Mouse (Mus musculus) lung, embryonic 14.5 days (tissue): ENCODE measurements around the gene Magi1. TPM values are rescaled to one million over a fixed set of nuclear protein-coding genes. Genes with fewer than 3 reads are reported as not detected.

Experiments
- ATAC-seq: fragments of 200-750 bp; cut with Nextera tagmentation; 2 replicates; pipeline ENCODE4 v1.8.0; 2017; ENCODE audit warnings: mild to moderate bottlenecking, moderate TSS enrichment, moderate library complexity; ENCODE audit not compliant: insufficient read depth
- DNase-seq: peaks from one replicate; pipeline ENCODE4 v3.0.0-alpha.2; 2015
- H3K27ac ChIP-seq: fragments of 300-500 bp; sonication (generic); 2 replicates; pipeline ENCODE4 v1.5.1; 2014; ENCODE audit warnings: low read depth, mild to moderate bottlenecking, moderate library complexity
- H3K27me3 ChIP-seq: fragments of 300-500 bp; sonication (generic); 2 replicates; pipeline ENCODE4 v1.6.1; 2014; ENCODE audit warnings: low read length, control low read depth; ENCODE audit not compliant: insufficient read depth
- H3K36me3 ChIP-seq: fragments of 300-500 bp; sonication (generic); 2 replicates; pipeline ENCODE4 v1.6.1; 2014; ENCODE audit warnings: control low read depth; ENCODE audit not compliant: insufficient read depth
- H3K4me1 ChIP-seq: fragments of 300-500 bp; sonication (generic); 2 replicates; pipeline ENCODE4 v1.6.1; 2014; ENCODE audit warnings: antibody characterized with exemption, control low read depth; ENCODE audit not compliant: insufficient read depth
- H3K4me2 ChIP-seq: fragments of 300-500 bp; sonication (generic); 2 replicates; pipeline ENCODE4 v1.6.1; 2014; ENCODE audit warnings: mild to moderate bottlenecking
- H3K4me3 ChIP-seq: fragments of 300-500 bp; sonication (generic); 2 replicates; pipeline ENCODE4 v1.5.1; 2014; ENCODE audit warnings: low read depth, low read length
- H3K9ac ChIP-seq: fragments of 300-500 bp; sonication (generic); 2 replicates; pipeline ENCODE4 v1.6.1; 2014
- H3K9me3 ChIP-seq: fragments of 300-500 bp; sonication (generic); 2 replicates; pipeline ENCODE4 v1.6.1; 2016; ENCODE audit warnings: low read depth, low read length, control low read depth
- CTCF ChIP-seq: IDR thresholded peaks from 2 replicates; pipeline ENCODE4 v1.5.1; 2016; ENCODE audit warnings: antibody characterized with exemption, low read depth
- WGBS: fragments of 180-500 bp; shearing (Covaris S2); extraction: QIAGEN DNeasy Blood & Tissue Kit; methylation state at CpG from one replicate; pipeline ENCODE4 v1.1.7; 2014; 5-methylcytosine and 5-hydroxymethylcytosine counted together
- polyA plus RNA-seq: library from polyadenylated mRNA; unstranded; fragments of >200 nt; fragmentation: Nextera tagmentation; extraction: Ambion mirVana; gene quantifications from 2 replicates; pipeline ENCODE4 v1.2.1, GENCODE M21; 2014

Magi1 gene
- polyA plus RNA-seq, 1 experiment from 2014 or later, result 10.1 TPM

GRCm38 (mm10) chr6:93786220-93786619 lies 497.5 kb downstream of the Magi1 start:
- TF ChIP-seq CTCF, result no peak
- Histone ChIP-seq H3K27ac (no peak overlapping the region), H3K9ac (no peak overlapping the region), H3K4me3 (no peak overlapping the region), H3K9me3 (no peaks in the 10 kb centered on the region), H3K27me3 (no peaks in the 10 kb centered on the region), H3K4me2 (no peak overlapping the region), H3K4me1 (no peaks in the 10 kb centered on the region), H3K36me3 (no peaks in the 10 kb centered on the region)
- WGBS, result 49% methylated on average over 2 of the region's 2 CpGs
- ATAC-seq, result no peak
- no peak for DNase-seq

GRCm38 (mm10) chr6:93771081-93771480 lies 512.6 kb downstream of the Magi1 start:
- no peak overlapping the region for H3K9ac ChIP-seq
- no peaks in the 10 kb centered on the region for H3K36me3 ChIP-seq
- H3K27ac ChIP-seq, result no peak overlapping the region
- no peak overlapping the region for H3K4me3 ChIP-seq
- no peak overlapping the region for H3K4me2 ChIP-seq
- WGBS, result 55% methylated on average over 4 of the region's 4 CpGs
- no peaks in the 10 kb centered on the region for H3K4me1 ChIP-seq
- H3K9me3 ChIP-seq, result peaks cover 4% of the 10 kb centered on the region; the same call in 1 of the 2 replicates
- no peak for TF ChIP-seq CTCF
- no peaks in the 10 kb centered on the region for H3K27me3 ChIP-seq
- DNase-seq (no peak), ATAC-seq (no peak)

- Histone ChIP-seq H3K36me3 (no peaks in the 10 kb centered on the region), H3K4me1 (no peaks in the 10 kb centered on the region), H3K27me3 (no peaks in the 10 kb centered on the region), H3K27ac (no peak overlapping the region), H3K4me2 (no peak overlapping the region), H3K9ac (no peak overlapping the region), H3K9me3 (peaks cover 4% of the 10 kb centered on the region; the same call in 1 of the 2 replicates), H3K4me3 (no peak overlapping the region)
- DNase-seq (no peak), ATAC-seq (no peak)
- whole genome bisulfite sequencing, result 79% methylated on average over 5 of the region's 5 CpGs
- TF ChIP-seq CTCF, result no peak
Measured at GRCm38 (mm10) chr6:93770283-93771025, 513.3 kb downstream of the Magi1 start.

GRCm38 (mm10) chr6:93758114-93758513 lies 525.6 kb downstream of the Magi1 start:
- no peak overlapping the region for H3K9ac ChIP-seq
- no peaks in the 10 kb centered on the region for H3K27me3 ChIP-seq
- H3K4me3 ChIP-seq, result no peak overlapping the region
- no peak for TF ChIP-seq CTCF
- no peaks in the 10 kb centered on the region for H3K36me3 ChIP-seq
- no peak overlapping the region for H3K4me2 ChIP-seq
- WGBS, result 76% methylated on average over 3 of the region's 3 CpGs
- H3K9me3 ChIP-seq, result no peaks in the 10 kb centered on the region
- ATAC-seq (no peak), DNase-seq (no peak)
- no peaks in the 10 kb centered on the region for H3K4me1 ChIP-seq
- no peak overlapping the region for H3K27ac ChIP-seq

- no peaks in the 10 kb centered on the region for H3K27me3 ChIP-seq
- H3K9me3 ChIP-seq, result no peaks in the 10 kb centered on the region
- no peak overlapping the region for H3K4me2 ChIP-seq
- ATAC-seq (peak; percentile 98), DNase-seq (peak; percentile 90)
- peak; percentile 90 for TF ChIP-seq CTCF
- no peaks in the 10 kb centered on the region for H3K4me1 ChIP-seq
- no peak overlapping the region for H3K9ac ChIP-seq
- no peak overlapping the region for H3K27ac ChIP-seq
- H3K36me3 ChIP-seq, result no peaks in the 10 kb centered on the region
- WGBS, result 30% methylated on average over 11 of the region's 11 CpGs
- no peak overlapping the region for H3K4me3 ChIP-seq
Measured at GRCm38 (mm10) chr6:93757353-93758087, 526.2 kb downstream of the Magi1 start.

GRCm38 (mm10) chr6:93743145-93743544 lies 540.6 kb downstream of the Magi1 start:
- TF ChIP-seq CTCF, result no peak
- DNase-seq, result no peak
- Histone ChIP-seq H3K9me3 (no peaks in the 10 kb centered on the region), H3K9ac (no peak overlapping the region), H3K36me3 (0 out of 2 replicates have a peak, but pooled peaks cover 3% of the 10 kb centered on the region), H3K4me1 (no peaks in the 10 kb centered on the region), H3K27ac (no peak overlapping the region), H3K4me3 (no peak overlapping the region), H3K4me2 (no peak overlapping the region), H3K27me3 (no peaks in the 10 kb centered on the region)
- WGBS, result 32% methylated on average over 6 of the region's 6 CpGs
- ATAC-seq, result no peak

GRCm38 (mm10) chr6:93739786-93740185 lies 543.9 kb downstream of the Magi1 start:
- 89% methylated on average over 3 of the region's 3 CpGs for WGBS
- Histone ChIP-seq H3K4me1 (no peaks in the 10 kb centered on the region), H3K9ac (no peak overlapping the region), H3K4me2 (no peak overlapping the region), H3K27me3 (no peaks in the 10 kb centered on the region), H3K9me3 (no peaks in the 10 kb centered on the region), H3K36me3 (no peaks in the 10 kb centered on the region), H3K4me3 (no peak overlapping the region), H3K27ac (no peak overlapping the region)
- ATAC-seq, result no peak
- no peak for TF ChIP-seq CTCF
- DNase-seq, result no peak
